Mouse (Mus musculus) erythroblast, embryonic 14.5 days (primary cell): ENCODE results near the gene Rgs7. TPM values are rescaled to one million over a fixed set of nuclear protein-coding genes. Genes with fewer than 3 reads are reported as not detected.

Experiments
- H3K27me3 ChIP-seq: 2 replicates; pipeline ENCODE4 v1.6.1; 2012; ENCODE audit warnings: inconsistent platforms; ENCODE audit not compliant: control insufficient read depth
- H3K36me3 ChIP-seq: 2 replicates; pipeline ENCODE4 v1.6.1; 2012; ENCODE audit warnings: mild to moderate bottlenecking, inconsistent platforms; ENCODE audit not compliant: control insufficient read depth
- H3K4me1 ChIP-seq: 2 replicates; pipeline ENCODE4 v1.6.1; 2012; ENCODE audit warnings: inconsistent platforms; ENCODE audit not compliant: control insufficient read depth
- H3K4me3 ChIP-seq: replicated peaks from 2 replicates; pipeline ENCODE3; 2012; ENCODE audit warnings: moderate library complexity, mild to moderate bottlenecking, inconsistent platforms
- H3K9me3 ChIP-seq: 2 replicates; pipeline ENCODE4 v1.6.1; 2012; ENCODE audit warnings: low read length, inconsistent platforms, mixed read lengths; ENCODE audit not compliant: control insufficient read depth
- GATA1 ChIP-seq: IDR thresholded peaks from 2 replicates; pipeline ENCODE4 v1.6.1; 2012; ENCODE audit warnings: low read length, inconsistent platforms, mixed read lengths
- TAL1 ChIP-seq: IDR thresholded peaks from 3 replicates; pipeline ENCODE4 v1.6.1; 2012; ENCODE audit warnings: low read length, inconsistent platforms, mixed read lengths
- polyA plus RNA-seq: library from polyadenylated mRNA; stranded (reverse); fragments of >175 nt; gene quantifications from 2 replicates; pipeline ENCODE4 v1.2.3, GENCODE M21; 2012

Rgs7 gene
- polyA plus RNA-seq, 1 experiment, result not detected

DNA sequence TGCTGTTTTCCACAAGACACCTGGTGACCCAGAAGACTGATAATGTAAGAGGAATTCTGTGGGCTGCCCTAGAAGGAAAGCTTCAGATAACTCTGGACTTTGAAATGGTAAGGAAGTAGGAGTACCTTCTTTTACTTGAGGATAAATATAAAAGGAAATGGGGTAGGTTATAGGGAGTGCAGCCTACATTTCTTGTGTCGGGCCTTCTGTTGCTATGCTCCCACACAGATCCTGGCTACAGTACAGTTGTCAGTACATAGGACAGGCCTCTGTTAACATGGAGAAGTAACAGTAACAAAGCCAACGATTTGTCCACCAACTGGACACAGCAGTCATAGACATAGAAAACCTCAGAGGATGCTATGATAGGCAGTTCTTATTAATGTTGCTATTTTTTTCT, 307.1 kb downstream of the Rgs7 start:
- Histone ChIP-seq H3K36me3 (no peaks in the 10 kb centered on the region), H3K27me3 (no peaks in the 10 kb centered on the region), H3K4me3 (no peak overlapping the region), H3K9me3 (peaks cover 5% of the 10 kb centered on the region; the same call in 1 of the 2 replicates), H3K4me1 (no peaks in the 10 kb centered on the region)
- no peak for TF ChIP-seq TAL1
- no peak for TF ChIP-seq GATA1

GRCm38 (mm10) chr1:175184736-175185135, 307.6 kb downstream of the Rgs7 start:
- TF ChIP-seq GATA1 (no peak), TAL1 (no peak)
- H3K27me3 ChIP-seq, result no peaks in the 10 kb centered on the region
- H3K36me3 ChIP-seq, result no peaks in the 10 kb centered on the region

GRCm38 (mm10) chr1:175178733-175179132, 313.6 kb downstream of the Rgs7 start:
- Histone ChIP-seq H3K4me3 (no peak overlapping the region), H3K4me1 (no peaks in the 10 kb centered on the region), H3K36me3 (no peaks in the 10 kb centered on the region), H3K9me3 (no peaks in the 10 kb centered on the region), H3K27me3 (no peaks in the 10 kb centered on the region)
- TF ChIP-seq GATA1, result no peak
- no peak for TF ChIP-seq TAL1

More at GRCm38 (mm10) chr1:175184736-175185135, 307.6 kb downstream of the Rgs7 start:
- Histone ChIP-seq H3K4me1 (no peaks in the 10 kb centered on the region), H3K4me3 (no peak overlapping the region), H3K9me3 (peaks cover 5% of the 10 kb centered on the region; the same call in 1 of the 2 replicates)

- H3K9me3 ChIP-seq, result no peaks in the 10 kb centered on the region
- H3K4me3 ChIP-seq, result no peak overlapping the region
- H3K4me1 ChIP-seq, result no peaks in the 10 kb centered on the region
- no peaks in the 10 kb centered on the region for H3K36me3 ChIP-seq
- H3K27me3 ChIP-seq, result no peaks in the 10 kb centered on the region
- TF ChIP-seq GATA1 (no peak), TAL1 (no peak)
These were observed 317.2 kb downstream of the Rgs7 start for GRCm38 (mm10) chr1:175174918-175175675.

GRCm38 (mm10) chr1:175155469-175155868, 336.8 kb downstream of the Rgs7 start:
- Histone ChIP-seq H3K4me1 (no peaks in the 10 kb centered on the region), H3K27me3 (no peaks in the 10 kb centered on the region), H3K36me3 (no peaks in the 10 kb centered on the region), H3K9me3 (no peaks in the 10 kb centered on the region), H3K4me3 (no peak overlapping the region)
- TF ChIP-seq TAL1, result no peak
- TF ChIP-seq GATA1, result no peak

- no peaks in the 10 kb centered on the region for H3K27me3 ChIP-seq
- H3K4me3 ChIP-seq, result no peak overlapping the region
- TF ChIP-seq GATA1 (no peak), TAL1 (no peak)
These were observed 349.2 kb downstream of the Rgs7 start for GRCm38 (mm10) chr1:175143051-175143450.

GRCm38 (mm10) chr1:175128525-175128924, 363.8 kb downstream of the Rgs7 start:
- no peaks in the 10 kb centered on the region for H3K4me1 ChIP-seq
- H3K9me3 ChIP-seq, result no peaks in the 10 kb centered on the region
- TF ChIP-seq TAL1 (no peak), GATA1 (no peak)
- no peak overlapping the region for H3K4me3 ChIP-seq
- H3K36me3 ChIP-seq, result no peaks in the 10 kb centered on the region
- no peaks in the 10 kb centered on the region for H3K27me3 ChIP-seq

More at GRCm38 (mm10) chr1:175143051-175143450, 349.2 kb downstream of the Rgs7 start:
- H3K36me3 ChIP-seq, result no peaks in the 10 kb centered on the region
- H3K4me1 ChIP-seq, result no peaks in the 10 kb centered on the region
- no peaks in the 10 kb centered on the region for H3K9me3 ChIP-seq

DNA sequence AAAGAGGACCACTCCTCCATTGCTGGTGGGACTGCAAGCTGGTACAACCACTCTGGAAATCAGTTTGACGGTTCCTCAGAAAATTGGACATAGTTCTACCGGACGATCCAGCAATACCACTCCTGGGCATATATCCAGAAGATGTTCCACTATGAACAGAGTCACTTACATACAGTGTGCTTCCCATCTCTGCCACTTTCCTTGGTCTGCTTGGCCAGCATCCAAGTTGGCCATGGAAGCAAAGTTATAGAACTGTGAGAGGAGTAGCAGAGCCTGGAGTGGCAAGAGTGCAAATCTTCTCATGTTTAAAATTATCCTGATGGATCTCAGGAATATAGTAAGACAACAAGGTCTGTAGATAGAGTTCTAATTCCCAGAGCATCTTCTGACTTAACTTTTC, 367.9 kb downstream of the Rgs7 start:
- Histone ChIP-seq H3K27me3 (no peaks in the 10 kb centered on the region), H3K36me3 (no peaks in the 10 kb centered on the region), H3K9me3 (no peaks in the 10 kb centered on the region), H3K4me1 (no peaks in the 10 kb centered on the region), H3K4me3 (no peak overlapping the region)
- TF ChIP-seq TAL1, result no peak
- no peak for TF ChIP-seq GATA1

DNA sequence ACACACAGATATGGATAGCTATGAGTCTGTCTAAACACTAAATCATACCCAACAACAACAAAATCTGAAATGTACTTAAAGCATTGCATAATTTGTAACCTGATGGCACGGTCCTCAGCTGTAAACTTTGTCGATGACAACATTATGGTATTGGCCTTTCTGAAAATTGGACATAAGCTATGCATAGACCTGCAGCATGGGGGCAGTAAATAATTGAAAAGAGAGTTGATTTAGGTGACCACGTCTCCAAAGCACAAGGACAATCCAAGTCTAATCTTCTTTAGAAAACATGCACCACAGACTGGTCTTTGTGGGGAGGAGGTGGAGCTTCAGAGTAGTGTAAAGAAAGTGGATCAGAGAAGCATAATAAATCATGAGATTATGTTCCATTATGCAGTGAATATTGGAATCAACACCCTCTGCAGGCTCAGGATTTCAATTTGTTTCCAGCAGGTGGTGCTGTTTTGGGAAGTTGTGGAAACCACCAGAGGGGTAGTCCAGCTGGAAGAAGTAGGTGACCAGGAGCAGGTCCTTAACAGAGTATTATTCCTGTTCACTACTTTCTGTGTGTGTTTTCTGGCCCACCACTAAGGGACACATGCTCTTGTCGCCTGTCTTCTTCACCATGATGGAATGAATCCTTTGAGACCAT, 373.3 kb downstream of the Rgs7 start:
- no peak for TF ChIP-seq TAL1
- TF ChIP-seq GATA1, result no peak
- no peaks in the 10 kb centered on the region for H3K27me3 ChIP-seq
- no peaks in the 10 kb centered on the region for H3K9me3 ChIP-seq
- no peaks in the 10 kb centered on the region for H3K4me1 ChIP-seq
- H3K36me3 ChIP-seq, result no peaks in the 10 kb centered on the region
- H3K4me3 ChIP-seq, result no peak overlapping the region
